Mouse (Mus musculus): ENCODE results near the gene Gigyf1. TPM values are rescaled to one million over a fixed set of nuclear protein-coding genes. Genes with fewer than 3 reads are reported as not detected.
A peak's percentile ranks its signal among the peaks of the same experiment; 100 is the strongest.

Gigyf1 gene
- polyA plus RNA-seq, 1 experiment from 2014 or later = 21.1 TPM

GRCm38 (mm10) chr5:137519691-137520550, 1.6 kb downstream of the Gigyf1 start:
- ATAC-seq (ENCODE audit: low FRiP score, low read depth) = no peak
- Histone ChIP-seq H3K9me3 (no peaks in the 10 kb centered on the region), H3K4me3 (no peak overlapping the region), H3K27ac (replicated peaks) (no peak overlapping the region), H3K9ac (replicated peaks) (no peak overlapping the region), H3K27me3 (no peaks in the 10 kb centered on the region), H3K36me3 (peaks cover 69% of the 10 kb centered on the region), H3K4me1 (no peaks in the 10 kb centered on the region; the same call in 1 of the 2 replicates), H3K4me2 (replicated peaks) (no peak overlapping the region)
- 92% methylated on average over 27 of the region's 27 CpGs for WGBS

DNA sequence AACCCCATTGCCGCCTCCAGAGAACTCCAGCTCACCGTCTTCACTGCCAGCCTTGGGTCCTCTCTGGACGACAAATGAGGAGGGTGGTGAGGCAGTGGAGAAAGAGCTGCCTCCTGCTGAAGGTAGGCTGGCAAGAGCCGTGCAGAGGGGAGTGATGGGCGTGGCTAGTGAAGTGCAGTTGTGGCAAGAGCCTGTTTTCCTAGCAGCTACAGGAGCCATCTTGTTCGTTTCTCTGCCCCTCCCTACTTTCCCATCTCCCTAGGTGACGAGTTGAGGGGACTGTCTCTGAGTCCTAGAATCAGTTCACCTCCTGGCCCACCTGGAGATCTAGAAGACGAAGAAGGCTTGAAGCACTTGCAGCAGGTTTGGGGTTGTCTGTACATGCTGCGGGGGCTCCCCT, 3.5 kb downstream of the Gigyf1 start:
- Histone ChIP-seq H3K9me3 (no peaks in the 10 kb centered on the region), H3K27ac (replicated peaks) (no peak overlapping the region), H3K9ac (replicated peaks) (no peak overlapping the region), H3K36me3 (peaks cover 87% of the 10 kb centered on the region), H3K4me1 (peaks cover 13% of the 10 kb centered on the region), H3K4me3 (no peak overlapping the region), H3K4me2 (replicated peaks) (no peak overlapping the region), H3K27me3 (no peaks in the 10 kb centered on the region)
- 80% methylated on average over 9 of the region's 9 CpGs for WGBS
- no peak for ATAC-seq (ENCODE audit: low FRiP score, low read depth)

GRCm38 (mm10) chr5:137522711-137523110, 4.4 kb downstream of the Gigyf1 start:
- H3K27ac ChIP-seq (replicated peaks) = 0 out of 2 replicates have a peak overlapping the region, but pooled peaks have one; percentile 12

DNA sequence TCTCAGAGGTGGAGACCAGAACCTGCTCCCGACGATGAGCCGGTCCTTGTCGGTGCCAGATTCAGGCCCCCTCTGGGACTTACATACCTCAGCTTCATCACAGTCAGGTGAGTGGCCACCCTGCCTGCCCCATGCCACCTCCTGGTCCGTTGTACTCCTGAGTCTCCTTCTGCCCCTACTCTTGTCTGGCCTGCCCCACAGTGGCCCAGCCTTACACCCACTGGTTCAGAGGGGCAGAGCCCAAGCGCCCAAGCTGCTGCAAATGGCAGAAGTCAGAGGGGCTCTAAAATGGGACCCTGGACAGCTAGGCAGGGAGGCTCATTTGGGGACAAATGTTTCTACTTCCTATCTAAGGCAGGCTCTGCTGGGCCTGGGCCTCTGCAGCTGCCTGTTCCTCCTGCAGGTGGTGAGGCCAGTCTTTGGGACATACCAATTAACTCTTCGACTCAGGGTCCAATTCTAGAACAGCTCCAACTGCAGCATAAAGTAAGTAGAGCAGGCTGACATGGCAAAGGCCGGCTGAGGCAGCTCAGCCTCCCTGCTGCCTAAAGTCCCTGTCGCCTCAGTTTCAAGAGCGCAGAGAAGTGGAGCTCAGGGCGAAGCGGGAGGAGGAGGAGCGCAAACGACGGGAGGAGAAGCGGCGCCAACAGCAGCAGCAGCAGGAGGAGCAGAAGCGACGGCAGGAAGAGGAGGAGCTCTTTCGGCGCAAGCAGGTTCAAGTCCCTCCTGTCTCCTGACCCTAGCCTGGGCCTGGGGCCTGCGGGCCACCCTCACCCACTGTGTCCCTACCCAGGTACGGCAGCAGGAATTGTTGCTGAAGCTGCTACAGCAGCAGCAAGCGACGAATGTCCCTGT, 5.3 kb downstream of the Gigyf1 start:
- no peak overlapping the region; the same call in 1 of the 2 replicates for H3K27ac ChIP-seq (replicated peaks)
- peaks cover 97% of the 10 kb centered on the region for H3K36me3 ChIP-seq
- 82% methylated on average over 25 of the region's 25 CpGs for WGBS

More at GRCm38 (mm10) chr5:137522711-137523110, 4.4 kb downstream of the Gigyf1 start:
- Histone ChIP-seq H3K4me3 (no peak overlapping the region), H3K4me2 (replicated peaks) (no peak overlapping the region), H3K27me3 (no peaks in the 10 kb centered on the region), H3K9ac (replicated peaks) (no peak overlapping the region), H3K36me3 (peaks cover 93% of the 10 kb centered on the region), H3K4me1 (peaks cover 20% of the 10 kb centered on the region), H3K9me3 (no peaks in the 10 kb centered on the region)
- 70% methylated on average over 11 of the region's 11 CpGs for WGBS
- ATAC-seq (ENCODE audit: low FRiP score, low read depth) = no peak

DNA sequence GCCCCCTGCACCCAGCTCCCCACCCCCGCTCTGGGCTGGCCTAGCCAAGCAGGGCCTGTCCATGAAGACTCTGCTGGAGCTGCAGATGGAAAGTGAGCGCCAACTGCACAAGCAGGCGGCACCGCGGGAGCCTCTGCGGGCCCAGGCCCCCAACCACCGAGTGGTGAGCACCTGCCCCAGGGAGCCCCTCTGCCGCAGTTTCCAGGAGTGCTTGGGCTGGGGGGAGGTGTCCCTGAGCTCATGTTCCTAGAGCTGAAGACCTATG, 5.8 kb downstream of the Gigyf1 start:
- Histone ChIP-seq H3K36me3 (peaks cover 97% of the 10 kb centered on the region), H3K27ac (replicated peaks) (no peak overlapping the region; the same call in 1 of the 2 replicates), H3K4me1 (peaks cover 30% of the 10 kb centered on the region), H3K9me3 (no peaks in the 10 kb centered on the region), H3K4me3 (no peak overlapping the region), H3K27me3 (no peaks in the 10 kb centered on the region), H3K4me2 (replicated peaks) (no peak overlapping the region), H3K9ac (replicated peaks) (no peak overlapping the region)
- no peak for ATAC-seq (ENCODE audit: low FRiP score, low read depth)
- WGBS = 85% methylated on average over 8 of the region's 8 CpGs

More for the DNA sequence above, 5.3 kb downstream of the Gigyf1 start:
- H3K4me1 ChIP-seq = peaks cover 28% of the 10 kb centered on the region
- no peak overlapping the region for H3K4me3 ChIP-seq
- H3K9ac ChIP-seq (replicated peaks) = 0 out of 2 replicates have a peak overlapping the region, but pooled peaks have one; percentile 7
- no peaks in the 10 kb centered on the region for H3K27me3 ChIP-seq
- ATAC-seq (ENCODE audit: low FRiP score, low read depth) = no peak
- H3K9me3 ChIP-seq = no peaks in the 10 kb centered on the region
- H3K4me2 ChIP-seq (replicated peaks) = no peak overlapping the region

DNA sequence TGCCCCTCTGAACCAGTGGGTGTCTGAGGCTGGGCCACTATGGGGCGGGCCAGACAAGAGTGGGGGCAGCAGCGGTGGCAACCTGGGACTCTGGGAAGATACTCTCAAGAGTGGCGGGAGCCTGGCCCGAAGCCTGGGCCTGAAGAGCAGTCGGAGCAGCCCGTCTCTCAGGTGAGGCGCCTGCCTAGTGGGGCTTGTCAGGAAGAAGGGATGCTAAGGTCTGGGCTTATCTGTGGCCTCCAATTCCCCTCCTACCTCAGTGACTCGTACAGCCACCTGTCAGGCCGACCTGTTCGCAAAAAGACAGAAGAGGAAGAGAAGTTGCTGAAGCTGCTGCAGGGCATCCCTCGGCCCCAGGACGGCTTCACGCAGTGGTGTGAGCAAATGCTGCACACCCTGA, 6.3 kb downstream of the Gigyf1 start:
- Histone ChIP-seq H3K27ac (replicated peaks) (peak overlapping the region; percentile 49; the same call in 1 of the 2 replicates), H3K9me3 (no peaks in the 10 kb centered on the region), H3K36me3 (peaks cover 97% of the 10 kb centered on the region), H3K4me1 (peaks cover 35% of the 10 kb centered on the region), H3K27me3 (no peaks in the 10 kb centered on the region), H3K4me3 (no peak overlapping the region), H3K4me2 (replicated peaks) (no peak overlapping the region), H3K9ac (replicated peaks) (no peak overlapping the region)
- 90% methylated on average over 12 of the region's 13 CpGs for WGBS
- no peak for ATAC-seq (ENCODE audit: low FRiP score, low read depth)

DNA sequence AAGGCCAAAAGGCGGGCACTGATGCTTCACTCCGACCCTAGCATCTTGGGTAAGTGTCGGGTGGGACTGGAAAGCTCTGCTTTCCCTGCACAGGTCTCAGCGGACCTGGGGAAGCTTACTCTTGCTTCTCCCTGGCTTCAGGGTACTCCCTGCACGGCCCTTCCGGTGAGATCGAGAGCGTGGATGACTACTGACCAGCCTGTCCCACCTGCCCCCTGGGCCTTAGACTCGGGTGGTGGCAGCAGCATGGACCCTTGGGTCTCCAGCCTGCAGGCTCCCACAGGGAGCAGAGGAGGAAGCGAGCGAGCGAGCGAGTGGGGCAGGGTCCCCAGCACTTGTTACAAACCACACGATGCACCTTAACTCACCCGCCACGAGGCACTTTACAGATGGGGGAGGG, 7.2 kb downstream of the Gigyf1 start:
- H3K36me3 ChIP-seq = peaks cover 95% of the 10 kb centered on the region
- no peak overlapping the region for H3K4me3 ChIP-seq
- no peak for ATAC-seq (ENCODE audit: low FRiP score, low read depth)
- H3K4me2 ChIP-seq (replicated peaks) = no peak overlapping the region
- H3K27ac ChIP-seq (replicated peaks) = peak overlapping the region; percentile 49
- H3K9me3 ChIP-seq = no peaks in the 10 kb centered on the region
- 81% methylated on average over 16 of the region's 16 CpGs for WGBS
- H3K4me1 ChIP-seq = peaks cover 43% of the 10 kb centered on the region
- peak overlapping the region; percentile 31; the same call in 1 of the 2 replicates for H3K9ac ChIP-seq (replicated peaks)
- H3K27me3 ChIP-seq = no peaks in the 10 kb centered on the region

DNA sequence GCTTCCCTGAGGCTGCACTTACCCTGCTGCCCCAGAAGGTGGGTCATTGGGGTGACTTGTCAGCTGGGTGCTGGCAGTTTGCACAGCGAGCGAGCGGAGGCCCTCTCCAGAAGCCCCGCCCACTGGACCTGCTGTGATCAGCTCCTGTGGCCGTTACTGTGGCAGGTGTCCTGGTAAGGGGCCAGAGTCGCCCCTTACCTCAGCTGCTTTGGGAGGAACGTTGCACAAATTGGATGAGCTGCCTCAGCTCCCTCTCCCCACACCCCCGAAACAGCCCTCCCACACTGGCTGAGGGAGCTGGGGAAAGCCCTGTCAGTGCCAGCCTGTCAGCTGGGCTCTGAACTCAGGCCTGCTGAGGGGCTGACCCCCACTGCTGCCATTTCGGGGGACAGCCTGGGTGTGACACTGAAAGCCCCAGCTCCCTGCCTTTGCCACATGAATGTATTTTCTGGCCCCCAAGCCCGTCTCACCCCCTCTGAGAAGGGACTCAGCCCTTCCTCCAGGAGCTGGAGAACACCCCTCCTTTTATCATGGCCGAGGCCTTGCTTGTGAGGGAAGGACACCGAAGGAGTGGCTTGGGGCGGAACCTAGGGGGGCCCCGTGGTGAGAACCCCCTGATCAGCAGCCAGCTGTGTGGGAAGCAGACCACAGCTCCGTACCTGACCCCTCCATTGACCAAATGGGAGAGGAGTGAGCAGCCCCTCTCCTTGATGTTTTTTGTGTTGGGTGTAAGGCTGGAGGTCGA, 8.0 kb downstream of the Gigyf1 start:
- H3K4me1 ChIP-seq = peaks cover 45% of the 10 kb centered on the region
- no peak for ATAC-seq (ENCODE audit: low FRiP score, low read depth)
- H3K9me3 ChIP-seq = no peaks in the 10 kb centered on the region
- H3K36me3 ChIP-seq = peaks cover 87% of the 10 kb centered on the region
- peak overlapping the region; percentile 2; the same call in 1 of the 2 replicates for H3K9ac ChIP-seq (replicated peaks)
- H3K4me2 ChIP-seq (replicated peaks) = no peak overlapping the region
- H3K27me3 ChIP-seq = no peaks in the 10 kb centered on the region
- peak overlapping the region; percentile 54 for H3K27ac ChIP-seq (replicated peaks)
- H3K4me3 ChIP-seq = no peak overlapping the region
- 41% methylated on average over 16 of the region's 16 CpGs for WGBS

DNA sequence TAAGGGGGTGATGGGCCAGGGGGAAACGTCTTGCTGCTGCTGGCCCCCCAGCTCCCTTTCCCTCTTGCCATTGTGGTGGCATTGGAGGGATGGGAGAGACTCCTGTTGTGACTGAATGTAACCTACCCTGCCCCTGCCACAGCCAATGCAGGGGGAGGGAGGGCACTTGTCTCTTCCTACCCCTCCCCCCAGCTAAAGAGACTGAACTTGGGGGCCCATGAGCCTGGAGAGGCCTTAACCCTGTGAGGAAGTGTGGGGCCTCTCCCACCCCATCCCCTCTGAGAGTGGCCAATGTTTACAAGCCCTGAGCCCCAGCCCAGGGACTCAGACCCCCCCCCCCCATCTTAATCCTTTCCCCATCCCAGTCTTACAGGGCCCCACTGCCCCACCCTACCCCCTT, 9.1 kb downstream of the Gigyf1 start:
- Histone ChIP-seq H3K9ac (replicated peaks) (0 out of 2 replicates have a peak overlapping the region, but pooled peaks have one; percentile 7), H3K27me3 (no peaks in the 10 kb centered on the region), H3K27ac (replicated peaks) (0 out of 2 replicates have a peak overlapping the region, but pooled peaks have one; percentile 54), H3K4me1 (peaks cover 45% of the 10 kb centered on the region), H3K9me3 (no peaks in the 10 kb centered on the region), H3K4me2 (replicated peaks) (no peak overlapping the region), H3K36me3 (peaks cover 76% of the 10 kb centered on the region), H3K4me3 (no peak overlapping the region)
- WGBS = 53% methylated on average over 1 of the region's 1 CpGs
- ATAC-seq (ENCODE audit: low FRiP score, low read depth) = no peak

DNA sequence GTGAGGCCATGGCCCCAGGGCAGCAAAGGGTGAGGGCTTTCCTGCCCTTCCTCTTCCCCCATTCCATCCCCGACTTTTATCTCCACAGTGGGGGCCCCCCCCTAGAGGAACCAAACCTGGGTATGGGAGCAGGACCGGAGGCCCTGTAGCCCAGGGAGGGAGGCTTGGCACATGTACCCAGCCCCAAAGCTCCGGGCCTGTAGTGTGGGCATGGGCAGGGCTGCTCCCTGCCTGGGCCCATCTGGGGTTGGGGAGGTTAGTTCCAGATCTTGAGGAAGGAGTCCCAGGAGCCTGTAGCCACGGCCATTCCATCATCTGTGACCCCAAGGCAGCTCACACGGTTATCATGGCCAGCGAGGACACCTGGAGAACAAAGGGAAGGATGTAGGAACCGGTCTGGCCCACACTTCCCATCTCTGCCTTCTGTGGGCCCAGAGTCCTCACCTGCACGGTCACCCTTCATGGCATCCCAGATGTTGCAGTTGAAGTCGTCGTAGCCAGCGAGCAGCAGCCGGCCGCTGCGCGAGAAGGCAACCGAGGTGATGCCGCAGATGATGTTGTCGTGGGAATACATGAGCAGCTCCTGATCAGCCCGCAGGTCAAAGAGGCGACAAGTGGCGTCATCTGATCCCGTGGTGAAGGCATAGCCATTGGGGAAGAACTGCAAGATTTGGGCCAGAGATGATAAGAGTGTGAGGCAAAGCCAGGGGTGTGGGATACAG, 10.1 kb downstream of the Gigyf1 start:
- Histone ChIP-seq H3K4me2 (replicated peaks) (no peak overlapping the region), H3K4me1 (peaks cover 45% of the 10 kb centered on the region), H3K36me3 (peaks cover 66% of the 10 kb centered on the region), H3K4me3 (no peak overlapping the region), H3K27me3 (no peaks in the 10 kb centered on the region), H3K27ac (replicated peaks) (peak overlapping the region; percentile 60), H3K9ac (replicated peaks) (no peak overlapping the region), H3K9me3 (no peaks in the 10 kb centered on the region)
- ATAC-seq (ENCODE audit: low FRiP score, low read depth) = no peak
- 85% methylated on average over 22 of the region's 22 CpGs for WGBS

Measured in midbrain, embryonic 12.5 days (tissue).